Mouse (Mus musculus): Measurements from ENCODE around the gene Krt33b. TPM values are rescaled to one million over a fixed set of nuclear protein-coding genes. Genes with fewer than 3 reads are reported as not detected.

Krt33b gene
- polyA plus RNA-seq, 1 experiment, result not detected

- H3K4me3 ChIP-seq (ENCODE audit: insufficient read depth, low read depth, low read length), result no peak overlapping the region
- no peaks in the 10 kb centered on the region for H3K36me3 ChIP-seq (ENCODE audit: control insufficient read depth, insufficient read depth, low read length)
- H3K27me3 ChIP-seq (replicated peaks; ENCODE audit: control insufficient read depth, insufficient read depth, low read length), result no peaks in the 10 kb centered on the region
- H3K4me1 ChIP-seq (ENCODE audit: control insufficient read depth, insufficient read depth, low read length), result no peaks in the 10 kb centered on the region
- no peak for TF ChIP-seq CTCF (conservative IDR thresholded peaks at IDR 0.05; ENCODE audit: insufficient read depth, insufficient read length, low read depth, low read length)
- 82% methylated on average over 9 of the region's 9 CpGs for WGBS
- DNase-seq, result no peak
- no peak overlapping the region for H3K27ac ChIP-seq (ENCODE audit: insufficient read depth, low read depth, low read length)
Observed at GRCm38 (mm10) chr11:99982731-99983130, 46.9 kb downstream of the Krt33b start.

DNA sequence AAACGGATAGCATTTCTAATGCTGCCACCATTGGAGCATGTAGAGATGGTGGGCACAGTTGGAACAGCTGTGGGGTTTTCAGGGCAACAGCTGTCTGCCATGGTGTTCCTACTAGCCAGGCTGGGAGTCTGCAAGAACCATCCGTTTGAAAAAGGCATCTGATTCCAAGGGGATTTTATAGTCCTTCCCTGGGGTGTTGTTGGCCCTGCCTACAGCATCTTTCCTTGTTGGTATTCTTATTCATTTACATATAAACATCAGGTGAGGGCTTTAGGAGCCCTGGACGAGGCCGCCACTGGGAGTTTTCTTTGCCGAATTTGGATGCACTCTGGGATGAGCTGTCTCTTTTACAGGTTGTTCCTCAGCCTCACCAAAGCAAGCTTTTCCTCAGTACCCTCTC, 50.7 kb downstream of the Krt33b start, which contains the start of gene Krtap29-1:
Krtap29-1 (minus strand) TSS at position 101 of the 400 bp plus-strand sequence.
- WGBS, result 61% methylated on average over 5 of the region's 5 CpGs
- Histone ChIP-seq H3K4me3 (ENCODE audit: insufficient read depth, low read depth, low read length) (no peak within 1 kb of the TSS), H3K4me1 (ENCODE audit: control insufficient read depth, insufficient read depth, low read length) (no peaks in the 10 kb centered on the region), H3K27ac (ENCODE audit: insufficient read depth, low read depth, low read length) (no peak within 1 kb of the TSS), H3K27me3 (replicated peaks; ENCODE audit: control insufficient read depth, insufficient read depth, low read length) (no peaks in the 10 kb centered on the region), H3K36me3 (ENCODE audit: control insufficient read depth, insufficient read depth, low read length) (no peaks in the 10 kb centered on the region)
- no peak for DNase-seq
- TF ChIP-seq CTCF (conservative IDR thresholded peaks at IDR 0.05; ENCODE audit: insufficient read depth, insufficient read length, low read depth, low read length) (no peak), POLR2A (IDR thresholded peaks at IDR 0.05; ENCODE audit: low read depth, low read length) (no peak)

Other genes starting within 250 kb of the Krt33b start
- not detected in 2 replicates for gene Krtap4-8, start 249.2 kb downstream of the Krt33b start, polyA plus RNA-seq (2012; rRNA removed)
- gene Krtap4-9, start 244.7 kb downstream of the Krt33b start, polyA plus RNA-seq (2012; rRNA removed), result not detected in 2 replicates
- not detected in 2 replicates for gene Gm11596, start 236.4 kb downstream of the Krt33b start, polyA plus RNA-seq (2012; rRNA removed)
- not detected in 2 replicates for gene Gm11569, start 230.9 kb downstream of the Krt33b start, polyA plus RNA-seq (2012; rRNA removed)
- not detected in 2 replicates for gene Gm11554, start 225.4 kb downstream of the Krt33b start, polyA plus RNA-seq (2012; rRNA removed)
- not detected in 2 replicates for gene Krtap4-13, start 220.0 kb downstream of the Krt33b start, polyA plus RNA-seq (2012; rRNA removed)
- gene Gm11564, start 214.2 kb downstream of the Krt33b start, polyA plus RNA-seq (2012; rRNA removed), result not detected in 2 replicates
- not detected in 2 replicates for gene 2300003K06Rik, start 191.8 kb downstream of the Krt33b start, polyA plus RNA-seq (2012; rRNA removed)
- not detected in 2 replicates for gene Krtap4-16, start 178.3 kb downstream of the Krt33b start, polyA plus RNA-seq (2012; rRNA removed)
- not detected in 2 replicates for gene Gm11568, start 172.0 kb downstream of the Krt33b start, polyA plus RNA-seq (2012; rRNA removed)
- not detected in 2 replicates for gene Gm11559, start 165.4 kb downstream of the Krt33b start, polyA plus RNA-seq (2012; rRNA removed)
- not detected in 2 replicates for gene Krtap9-1, start 156.5 kb downstream of the Krt33b start, polyA plus RNA-seq (2012; rRNA removed)
- not detected in 2 replicates for gene Gm11567, start 150.7 kb downstream of the Krt33b start, polyA plus RNA-seq (2012; rRNA removed)
- not detected in 2 replicates for gene Krtap31-1, start 121.9 kb downstream of the Krt33b start, polyA plus RNA-seq (2012; rRNA removed)
- gene Gm11565, start 115.1 kb downstream of the Krt33b start, polyA plus RNA-seq (2012; rRNA removed), result not detected in 2 replicates
- not detected in 2 replicates for gene Krtap31-2, start 93.6 kb downstream of the Krt33b start, polyA plus RNA-seq (2012; rRNA removed)
- gene Krtap9-5, start 81.4 kb downstream of the Krt33b start, polyA plus RNA-seq (2012; rRNA removed), result not detected in 2 replicates
- not detected in 2 replicates for gene Krtap29-1, start 50.8 kb downstream of the Krt33b start, polyA plus RNA-seq (2012; rRNA removed)
- gene Krtap16-1, start 43.3 kb downstream of the Krt33b start, polyA plus RNA-seq (2012; rRNA removed), result not detected in 2 replicates
- not detected in 2 replicates for gene Krtap17-1, start 35.9 kb downstream of the Krt33b start, polyA plus RNA-seq (2012; rRNA removed)
- not detected in 2 replicates for gene Krt33a, start 13.7 kb downstream of the Krt33b start, polyA plus RNA-seq (2012; rRNA removed)
- not detected in 2 replicates for gene Krt34, start 11.7 kb upstream of the Krt33b start, polyA plus RNA-seq (2012; rRNA removed)
- not detected in 2 replicates for gene Krt31, start 20.7 kb upstream of the Krt33b start, polyA plus RNA-seq (2012; rRNA removed)
- gene Krt32, start 58.4 kb upstream of the Krt33b start, polyA plus RNA-seq (2012; rRNA removed), result not detected in 2 replicates
- not detected in 2 replicates for gene Krt35, start 66.4 kb upstream of the Krt33b start, polyA plus RNA-seq (2012; rRNA removed)
- gene Krt36, start 75.8 kb upstream of the Krt33b start, polyA plus RNA-seq (2012; rRNA removed), result 0.11 TPM in 1 of 2 replicates, not detected in the other
- gene Krt13, start 91.7 kb upstream of the Krt33b start, polyA plus RNA-seq (2012; rRNA removed), result not detected in 2 replicates
- gene Krt15, start 106.1 kb upstream of the Krt33b start, polyA plus RNA-seq (2012; rRNA removed), result 3.1 and 3.9 TPM in 2 replicates
- gene Krt19, start 118.8 kb upstream of the Krt33b start, polyA plus RNA-seq (2012; rRNA removed), result 13.0 and 20.1 TPM in 2 replicates
- gene Krt9, start 163.4 kb upstream of the Krt33b start, polyA plus RNA-seq (2012; rRNA removed), result not detected in 2 replicates
- gene Krt14, start 177.7 kb upstream of the Krt33b start, polyA plus RNA-seq (2012; rRNA removed), result 1.3 and 1.4 TPM in 2 replicates
- gene Krt16, start 219.0 kb upstream of the Krt33b start, polyA plus RNA-seq (2012; rRNA removed), result not detected in 2 replicates
- 0.08 TPM in 1 of 2 replicates, not detected in the other for gene Krt17, start 231.2 kb upstream of the Krt33b start, polyA plus RNA-seq (2012; rRNA removed)
- gene Krt42, start 240.0 kb upstream of the Krt33b start, polyA plus RNA-seq (2012; rRNA removed), result not detected in 2 replicates